ENCODE assay signal across 11 mouse cellular contexts in genomic region chr3:23937299-23937698, GRCm38 (mm10).
A peak's percentile ranks its signal among the peaks of the same experiment; 100 is the strongest.
DNase-seq lines count a peak whose midpoint lies in the region; ATAC-seq lines count a peak whose summit lies in the region.
"Had no signal": no experiment of that assay in that cellular context is flagged by ENCODE, and none has a peak within 500 bp of the region (broad histone marks: within the 10 kb centered on the region; RNA-seq: fewer than 3 reads in every experiment).

No protein-coding gene starts in this region.

- no peak overlapping the region for H3K4me3 ChIP-seq in hindbrain, embryonic 10.5 days
- H3K4me3 ChIP-seq in hindbrain, embryonic 12.5 days: no peak overlapping the region
- H3K4me3 ChIP-seq in forebrain, embryonic 16.5 days (replicated peaks; ENCODE audit: low read length): no peak overlapping the region
- H3K4me3 ChIP-seq: limb, embryonic 15.5 days had no signal

- DNase-seq in hindbrain, embryonic 10.5 days (ENCODE audit: low spot score): no peak
- peak; percentile 6 for DNase-seq in brain, embryonic 18.5 days (ENCODE audit: low read depth, low spot score)
- peak; percentile 47 for DNase-seq in kidney, postnatal 14 days
- DNase-seq in thymus, adult 18-20 months: no peak
- DNase-seq in left cerebral cortex, adult 18-20 months (ENCODE audit: low spot score in 2 of 2): no peak
- no peak for DNase-seq in layer of hippocampus, postnatal 10 days (ENCODE audit: low spot score in 2 of 2)
- DNase-seq: adrenal gland, postnatal 14 days; right cerebral cortex, postnatal 25 days had no signal

- no peak overlapping the region for H3K4me2 ChIP-seq in hindbrain, embryonic 12.5 days (replicated peaks)
- no peak overlapping the region for H3K4me2 ChIP-seq in forebrain, embryonic 16.5 days (ENCODE audit: low read length)
- H3K4me2 ChIP-seq: limb, embryonic 15.5 days had no signal

- H3K9me3 ChIP-seq in hindbrain, embryonic 10.5 days: no peaks in the 10 kb centered on the region
- H3K9me3 ChIP-seq in hindbrain, embryonic 12.5 days (replicated peaks): no peaks in the 10 kb centered on the region
- H3K9me3 ChIP-seq in forebrain, embryonic 16.5 days (ENCODE audit: control insufficient read depth, low read length): no peaks in the 10 kb centered on the region
- H3K9me3 ChIP-seq: limb, embryonic 15.5 days had no signal

- H3K9ac ChIP-seq in hindbrain, embryonic 12.5 days: no peak overlapping the region
- no peak overlapping the region for H3K9ac ChIP-seq in forebrain, embryonic 16.5 days (replicated peaks; ENCODE audit: low read depth, low read length)
- H3K9ac ChIP-seq: limb, embryonic 15.5 days had no signal

- ATAC-seq in hindbrain, embryonic 12.5 days (ENCODE audit: low FRiP score): no peak
- peak; percentile 43; the same call in 1 of the 2 replicates for ATAC-seq in forebrain, embryonic 16.5 days

- H3K27ac ChIP-seq in hindbrain, embryonic 10.5 days: peak overlapping the region; percentile 12; the same call in 1 of the 2 replicates
- no peak overlapping the region for H3K27ac ChIP-seq in hindbrain, embryonic 12.5 days
- H3K27ac ChIP-seq in forebrain, embryonic 16.5 days (ENCODE audit: low read length): no peak overlapping the region
- H3K27ac ChIP-seq: limb, embryonic 15.5 days had no signal

- H3K27me3 ChIP-seq in hindbrain, embryonic 10.5 days (ENCODE audit: insufficient read depth, poor library complexity, severe bottlenecking): no peaks in the 10 kb centered on the region
- no peaks in the 10 kb centered on the region for H3K27me3 ChIP-seq in hindbrain, embryonic 12.5 days
- no peaks in the 10 kb centered on the region for H3K27me3 ChIP-seq in forebrain, embryonic 16.5 days (replicated peaks; ENCODE audit: control insufficient read depth, insufficient read depth, low read length)
- H3K27me3 ChIP-seq: limb, embryonic 15.5 days had no signal

- H3K4me1 ChIP-seq in hindbrain, embryonic 10.5 days (replicated peaks): peaks cover 13% of the 10 kb centered on the region; the same call in 1 of the 2 replicates
- H3K4me1 ChIP-seq in hindbrain, embryonic 12.5 days: peaks cover 3% of the 10 kb centered on the region; the same call in 1 of the 2 replicates
- H3K4me1 ChIP-seq in forebrain, embryonic 16.5 days (replicated peaks; ENCODE audit: control insufficient read depth, insufficient read depth, low read length): no peaks in the 10 kb centered on the region
- H3K4me1 ChIP-seq: limb, embryonic 15.5 days had no signal

- H3K36me3 ChIP-seq in hindbrain, embryonic 10.5 days: no peaks in the 10 kb centered on the region
- no peaks in the 10 kb centered on the region for H3K36me3 ChIP-seq in hindbrain, embryonic 12.5 days
- H3K36me3 ChIP-seq in forebrain, embryonic 16.5 days (ENCODE audit: control insufficient read depth, insufficient read depth): no peaks in the 10 kb centered on the region
- H3K36me3 ChIP-seq: limb, embryonic 15.5 days had no signal

- 59% methylated on average over 5 of the region's 5 CpGs for WGBS in hindbrain, embryonic 10.5 days
- 48% methylated on average over 5 of the region's 5 CpGs for WGBS in hindbrain, embryonic 12.5 days
- 39% methylated on average over 5 of the region's 5 CpGs for WGBS in forebrain, embryonic 16.5 days

Comparison
In these comparisons a context has a peak if more than half of its experiments do, and no peak if none do; other contexts are left out.
1. DNase-seq: peak in brain, embryonic 18.5 days (single experiment) and kidney, postnatal 14 days (single experiment); none in hindbrain, embryonic 10.5 days (single experiment), thymus, adult 18-20 months (0 of 2), left cerebral cortex, adult 18-20 months (0 of 2) and layer of hippocampus, postnatal 10 days (0 of 2).